Mouse (Mus musculus) left cerebral cortex, postnatal 10 days (tissue): ENCODE measurements at regions not wholly inside any gene's neighbourhood (a gene's known extent, or its start where the extent isn't known, plus 50 kb on each side); places are given as distances from the start of the nearest gene placed in this dataset.

ENCODE experiments used
- DNase-seq, 2 experiments: peaks; one replicate each; pipeline ENCODE4 v3.0.0; 2021 to 2022; ENCODE audit warnings: low spot score in 2 of 2, mixed read lengths in 1 of 2; ENCODE audit errors: extremely low spot score in 1 of 2
- intact Hi-C: fragments of 180-260 bp; cut with DNase I; formaldehyde crosslinking; loops from one replicate; pipeline ENCODE4 v1.15.1; 2025

DNA sequence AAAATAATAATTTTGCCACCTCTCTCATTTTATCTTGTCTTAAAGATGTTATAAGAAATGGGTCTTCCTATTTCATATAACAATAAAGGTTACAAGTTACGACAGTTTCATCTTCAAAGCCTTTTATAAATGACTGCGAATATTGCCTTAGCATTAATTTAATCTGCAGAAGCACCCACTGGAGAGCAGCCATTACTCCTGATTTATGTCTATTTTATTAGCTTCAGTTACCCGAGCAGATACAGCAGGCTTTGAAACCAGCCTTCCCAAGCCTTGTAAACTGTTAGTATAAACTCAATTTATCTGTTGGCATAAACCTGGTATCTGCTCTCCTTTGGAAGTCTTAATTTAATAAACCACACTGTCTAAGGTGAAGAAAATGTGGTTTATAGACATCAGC, 2851.6 kb upstream of the Gm6569 start:
- DNase-seq = no peak
- intact Hi-C loops = no loop called here

GRCm38 (mm10) chr15:70987973-70988570, 2846.3 kb upstream of the Gm6569 start:
- DNase-seq = no peak
- intact Hi-C loops = no loop called here

DNA sequence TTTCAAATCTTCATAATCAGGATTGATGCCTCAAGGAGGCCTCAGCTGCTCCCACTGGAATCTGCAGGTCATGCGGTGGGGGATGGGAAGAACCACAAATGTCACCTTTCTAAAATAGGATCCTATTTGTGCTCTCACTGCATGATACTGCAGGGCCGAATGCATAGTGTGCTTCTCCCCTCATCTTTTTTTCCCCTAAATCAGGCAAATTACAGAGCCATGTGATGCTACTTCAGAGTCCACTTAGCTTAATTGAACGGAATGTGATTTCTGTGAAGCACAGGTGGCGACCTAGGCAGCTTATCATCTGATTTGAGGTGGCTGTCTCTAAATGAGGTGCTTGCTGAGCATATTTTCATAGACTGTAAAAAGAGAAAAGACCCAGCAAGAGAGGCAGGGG, 2841.0 kb upstream of the Gm6569 start:
- DNase-seq = no peak

GRCm38 (mm10) chr15:71010362-71010761, 2824.0 kb upstream of the Gm6569 start:
- no peak for DNase-seq
- intact Hi-C loops = no loop called here

More for the DNA sequence above, 2841.0 kb upstream of the Gm6569 start:
- intact Hi-C loops = no loop called here

DNA sequence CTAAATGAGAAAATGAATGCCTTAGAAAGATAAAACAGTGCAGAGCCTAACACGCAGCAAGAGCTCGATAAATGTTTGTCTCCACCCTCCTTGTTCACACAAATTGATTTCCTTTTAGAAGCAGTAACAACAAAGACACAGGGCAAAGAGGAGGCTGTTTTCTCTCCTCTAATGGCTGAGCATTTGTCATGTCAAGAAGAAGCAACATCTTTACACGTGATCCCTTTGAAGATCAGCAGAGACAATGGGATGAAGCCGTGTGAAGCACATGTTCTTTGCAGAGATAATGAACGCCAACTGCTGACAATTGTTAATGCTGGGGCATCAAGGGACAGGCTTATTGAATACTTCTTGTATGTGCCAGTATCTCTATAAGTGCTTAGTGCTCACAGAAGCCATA, 2823.6 kb upstream of the Gm6569 start:
- intact Hi-C loops = no loop called here
- DNase-seq = no peak

DNA sequence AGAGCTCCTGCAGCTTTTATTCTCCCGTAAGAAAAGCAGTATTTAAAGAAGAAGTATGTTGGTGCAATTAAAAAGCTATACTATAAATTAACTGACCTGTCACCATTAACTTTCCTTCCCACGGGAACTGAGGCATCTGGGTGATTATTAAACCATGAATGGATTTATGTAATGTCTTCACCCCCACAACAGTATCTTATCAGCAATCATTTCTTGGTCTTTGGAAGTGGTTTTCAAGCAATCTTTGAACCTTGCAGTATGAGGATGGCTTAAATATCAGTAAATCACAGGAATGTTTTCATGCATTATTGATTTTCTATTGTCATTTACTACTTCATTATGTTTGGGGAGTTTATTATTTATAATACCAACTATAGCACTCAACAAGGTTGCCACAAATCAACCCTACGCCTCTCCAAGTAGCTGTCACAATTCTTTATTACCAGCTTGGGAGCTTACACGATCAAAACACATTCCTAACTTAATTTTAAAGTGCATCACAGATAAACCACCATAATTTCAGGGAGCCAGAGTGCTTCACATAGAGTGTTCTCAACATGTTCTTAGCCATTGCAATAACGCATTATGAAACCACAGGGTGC, 2780.0 kb upstream of the Gm6569 start:
- no peak for DNase-seq

DNA sequence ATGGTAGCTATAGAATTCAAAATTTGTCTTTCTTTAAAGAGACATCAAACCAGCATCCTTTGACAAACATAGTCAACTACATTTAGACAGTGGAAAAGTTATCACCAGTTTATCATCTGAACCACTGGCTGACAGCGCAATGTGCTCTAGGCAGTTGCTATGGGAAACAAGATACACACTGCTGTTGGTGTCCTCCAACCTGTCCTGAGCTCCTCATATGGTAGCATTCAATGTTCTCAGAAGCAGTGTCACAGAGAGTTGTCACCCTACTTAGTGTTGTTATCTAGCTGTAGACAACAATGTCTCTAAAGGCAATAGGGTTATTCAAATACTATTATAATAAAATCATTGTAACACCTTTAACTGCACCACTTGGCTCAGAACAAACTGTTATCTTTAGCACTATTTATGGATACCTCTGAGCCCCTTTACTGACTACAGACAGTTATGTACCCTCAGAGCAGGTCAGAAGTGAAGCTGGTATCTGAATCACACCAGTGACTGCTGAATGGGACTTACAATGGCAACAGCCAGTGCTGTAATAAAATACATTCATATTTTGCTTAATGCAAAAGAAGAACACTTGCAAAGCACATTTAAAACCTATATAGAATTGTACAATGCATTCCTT, 2747.9 kb upstream of the Gm6569 start:
- intact Hi-C loops = no loop called here
- DNase-seq = no peak

More for the DNA sequence above, 2780.0 kb upstream of the Gm6569 start:
- intact Hi-C loops = no loop called here

DNA sequence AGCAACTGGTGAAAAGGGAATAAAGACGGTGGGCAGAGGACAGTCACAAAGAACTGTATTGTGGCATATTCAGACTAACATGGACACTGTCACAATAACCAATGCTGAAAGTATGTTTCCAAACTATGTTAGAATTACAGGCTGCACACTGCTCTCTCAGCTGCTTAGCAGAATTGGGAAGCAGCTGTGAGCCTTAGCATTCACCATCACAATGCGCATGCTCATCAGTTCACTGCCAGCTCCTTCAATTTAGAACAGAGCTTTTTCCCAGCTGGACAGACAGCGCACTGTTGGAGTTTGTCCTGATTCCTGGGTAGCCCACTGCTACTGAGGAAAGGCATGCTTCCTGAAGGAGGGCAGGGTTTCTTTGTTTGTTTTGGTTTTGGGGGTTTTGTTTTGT, 2735.2 kb upstream of the Gm6569 start:
- intact Hi-C loops = no loop called here
- peak; percentile 24 to 40 for DNase-seq

DNA sequence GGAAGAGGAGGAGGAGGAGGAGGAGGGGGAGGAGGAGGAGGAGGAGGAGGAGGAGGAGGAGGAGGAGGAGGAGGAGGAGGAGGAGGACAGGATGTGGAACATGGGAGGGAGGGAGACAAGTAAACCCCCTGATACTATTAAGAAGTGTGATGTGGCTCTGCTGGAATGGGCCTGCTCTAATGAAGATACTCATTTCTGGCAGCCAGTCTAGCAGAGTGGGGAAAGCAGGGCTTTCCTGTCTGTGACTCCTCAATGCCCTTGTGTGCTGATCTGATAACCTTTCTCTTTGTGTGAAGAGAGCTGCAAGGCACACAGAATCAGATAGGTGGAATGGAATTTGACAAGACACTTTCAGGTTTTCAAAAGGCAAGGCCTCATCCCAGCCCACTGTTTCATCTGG, 2704.6 kb upstream of the Gm6569 start:
- no peak for DNase-seq
- intact Hi-C loops = no loop called here

DNA sequence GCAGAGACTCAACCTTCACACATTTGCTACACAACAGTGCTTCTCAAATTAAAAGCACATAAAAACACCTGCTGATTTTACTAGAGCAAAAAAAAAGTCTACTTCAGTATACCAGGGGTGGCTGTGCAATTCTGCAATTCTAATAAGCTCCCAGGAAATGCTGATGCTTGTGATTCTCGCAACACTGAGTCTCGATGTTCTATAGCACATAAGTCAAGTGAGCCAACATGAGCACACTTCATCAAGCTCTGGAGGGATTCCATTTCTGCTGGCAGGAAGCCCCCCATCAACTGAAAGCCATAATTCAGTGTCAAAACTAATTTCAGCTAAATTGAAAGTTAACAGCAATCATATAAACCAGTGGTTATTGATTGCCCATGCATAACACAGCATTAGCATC, 2676.7 kb upstream of the Gm6569 start:
- DNase-seq = no peak
- intact Hi-C loops = no loop called here

DNA sequence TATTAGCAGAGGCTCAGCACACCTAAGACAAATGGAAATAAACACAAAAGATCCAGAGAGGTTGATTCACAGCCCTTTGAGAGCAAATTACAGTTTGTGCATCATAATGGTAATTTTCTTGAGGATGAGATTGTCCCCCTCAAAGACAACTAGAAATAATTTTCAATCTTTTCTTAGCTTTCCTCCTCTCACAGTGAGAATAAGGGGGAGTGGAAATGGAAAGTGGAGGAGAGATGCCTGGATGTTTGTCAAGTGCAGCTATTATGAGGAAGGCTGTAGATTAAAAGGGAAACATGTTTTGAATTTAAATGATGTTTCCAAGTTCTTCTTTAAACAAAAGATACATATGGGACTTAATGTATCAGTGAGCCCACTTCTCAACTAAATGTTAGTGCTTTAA, 2672.3 kb upstream of the Gm6569 start:
- peak in 1 of 2 experiments; percentile 8 for DNase-seq
- intact Hi-C loops = no loop called here

GRCm38 (mm10) chr15:71195011-71195739, 2639.2 kb upstream of the Gm6569 start:
- DNase-seq = peak; percentile 43 to 71
- intact Hi-C loops = loop anchor here (10.0 kb wide), 1 partner anchor 270 kb away; no protein-coding TSS in a partner anchor

DNA sequence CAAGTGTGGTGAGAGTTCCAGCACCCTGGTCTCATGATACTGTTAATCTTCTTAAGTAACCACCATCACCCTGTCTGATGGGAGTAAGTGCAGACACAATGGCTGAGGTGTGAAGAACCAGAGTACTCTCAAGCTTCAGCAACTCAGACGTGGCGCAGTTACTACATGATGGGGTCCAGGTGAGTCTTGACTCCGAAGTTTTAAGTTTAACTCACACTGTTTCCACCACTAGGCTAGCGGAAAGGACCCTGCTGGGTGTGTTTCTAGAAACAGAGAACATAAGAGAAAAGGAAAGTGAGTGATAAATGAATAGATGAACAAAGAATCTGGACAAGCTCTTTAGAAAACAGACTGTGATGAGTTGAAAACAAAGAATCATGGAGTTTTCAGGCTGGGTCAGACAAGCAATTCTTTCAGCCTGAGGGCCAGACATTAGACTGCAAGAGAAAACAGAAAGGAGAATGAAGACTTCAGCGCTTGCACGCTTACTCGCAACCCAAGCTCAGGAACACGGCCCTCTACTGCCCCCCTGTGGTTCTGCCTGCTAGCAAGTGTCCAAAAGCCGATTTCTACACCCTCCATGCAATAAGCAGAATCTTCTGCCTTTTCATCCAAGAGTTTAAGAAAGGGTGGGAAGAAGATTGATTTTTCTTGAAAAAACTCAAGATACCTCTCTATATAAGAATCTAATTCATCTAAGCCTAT, 2593.6 kb upstream of the Gm6569 start:
- intact Hi-C loops = no loop called here
- DNase-seq = peak; percentile 87 to 90

DNA sequence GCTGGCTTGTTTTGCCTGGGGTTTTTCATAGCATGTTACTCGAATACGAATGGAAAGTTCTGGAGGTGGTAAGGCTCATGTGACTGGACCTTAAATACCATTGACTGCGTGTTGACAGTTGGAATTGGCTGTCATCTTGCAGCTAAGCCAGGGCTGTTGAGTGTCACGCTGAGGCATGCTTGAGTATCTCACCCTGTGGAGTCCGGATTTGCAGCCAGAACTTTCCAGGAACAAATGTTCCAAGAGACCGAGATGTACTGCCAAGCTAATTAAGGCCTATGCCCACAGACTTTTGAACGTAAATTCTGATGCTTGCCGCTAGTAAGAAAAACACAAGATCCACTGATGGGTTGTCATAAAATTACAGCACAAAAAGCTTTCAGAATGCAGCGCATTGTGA, 2590.8 kb upstream of the Gm6569 start:
- intact Hi-C loops = no loop called here
- DNase-seq = peak in 1 of 2 experiments; percentile 27

GRCm38 (mm10) chr15:71275876-71276565, 2558.3 kb upstream of the Gm6569 start:
- intact Hi-C loops = no loop called here
- no peak for DNase-seq

- intact Hi-C loops = no loop called here
Observed at GRCm38 (mm10) chr15:71276566-71276912, 2557.8 kb upstream of the Gm6569 start.

GRCm38 (mm10) chr15:71277388-71277787, 2557.0 kb upstream of the Gm6569 start:
- intact Hi-C loops = no loop called here
- no peak for DNase-seq

More at GRCm38 (mm10) chr15:71276566-71276912, 2557.8 kb upstream of the Gm6569 start:
- DNase-seq = no peak

DNA sequence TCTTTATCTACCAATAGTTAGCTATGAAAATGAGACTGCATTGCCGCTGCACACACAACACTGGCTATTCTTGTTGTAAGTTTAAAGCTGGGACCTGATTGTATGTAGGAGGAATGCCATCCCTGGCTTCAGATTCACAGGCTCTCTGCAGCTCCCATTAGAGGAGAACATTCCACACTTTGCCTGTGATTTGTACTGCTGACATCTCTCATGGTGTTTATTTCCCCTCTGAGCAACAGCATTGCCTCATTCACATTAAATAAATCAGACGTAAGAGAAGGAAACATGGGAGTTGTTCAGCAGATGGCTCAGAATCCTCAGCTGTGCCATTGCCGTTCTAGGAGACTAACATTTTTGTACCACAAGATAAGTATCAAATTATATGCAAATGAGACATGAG, 2550.6 kb upstream of the Gm6569 start:
- intact Hi-C loops = no loop called here
- DNase-seq = peak in 1 of 2 experiments; percentile 7

- intact Hi-C loops = no loop called here
- DNase-seq = no peak
Observed at GRCm38 (mm10) chr15:71302541-71302940, 2531.8 kb upstream of the Gm6569 start.
